Mouse (Mus musculus) embryo, embryonic 11 days (tissue): ENCODE results near the gene Otoa.

Experiments
- DNase-seq: peaks from one replicate; pipeline ENCODE4 v3.0.0-alpha.2; 2015

Otoa gene

DNA sequence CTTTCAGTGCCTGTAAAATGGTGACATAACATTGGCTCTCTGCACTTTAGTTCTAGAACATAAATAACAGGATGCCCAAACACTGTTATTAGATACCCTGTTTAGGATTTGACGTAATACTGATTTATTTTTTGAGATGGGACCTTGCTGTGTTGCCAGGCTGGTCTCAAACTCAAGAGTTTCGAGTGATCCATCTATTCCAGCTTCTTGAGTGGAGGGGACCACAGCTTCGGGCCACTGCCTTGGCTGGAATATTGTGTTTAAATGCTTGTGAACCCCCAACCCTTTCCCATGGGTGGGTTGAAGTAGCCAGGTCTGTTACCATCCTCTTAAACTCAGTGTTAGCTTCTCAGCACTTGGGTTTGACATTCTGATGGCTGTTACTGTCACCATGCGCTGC is at the start of gene Otoa:
TSS of gene Otoa (plus strand) at position 301 of the 400 bp plus-strand sequence.
- no peak for DNase-seq

GRCm38 (mm10) chr7:121033856-121034652 is 47.4 kb upstream of the Otoa start, which contains the start of gene Mettl9:
Gene Mettl9, plus strand, starts transcription at chr7:121034445.
- peak; percentile 98 for DNase-seq

DNA sequence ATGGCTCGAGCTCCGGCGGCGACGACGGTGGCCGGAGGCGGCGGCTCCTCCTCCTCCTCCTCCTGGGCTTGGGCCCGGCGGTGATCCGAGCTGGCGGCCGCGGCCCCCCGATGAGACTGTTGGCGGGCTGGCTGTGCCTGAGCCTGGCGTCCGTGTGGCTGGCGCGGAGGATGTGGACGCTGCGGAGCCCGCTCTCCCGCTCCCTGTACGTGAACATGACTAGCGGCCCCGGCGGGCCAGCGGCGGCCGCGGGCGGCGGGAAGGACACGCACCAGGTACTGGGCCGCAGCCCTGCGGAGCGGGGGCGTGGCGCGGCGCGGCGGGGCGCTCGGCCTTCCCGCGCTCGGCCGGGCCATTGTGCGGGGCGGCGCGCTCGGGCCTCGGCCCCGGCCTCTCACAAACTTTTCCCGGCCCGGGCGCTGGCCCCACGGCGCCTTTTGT is 46.7 kb upstream of the Otoa start:
- peak; percentile 79 for DNase-seq

GRCm38 (mm10) chr7:121035161-121035721 is 46.2 kb upstream of the Otoa start:
- DNase-seq: peak; percentile 68

- no peak for DNase-seq
Measured at GRCm38 (mm10) chr7:121040595-121040994, 40.9 kb upstream of the Otoa start.

DNA sequence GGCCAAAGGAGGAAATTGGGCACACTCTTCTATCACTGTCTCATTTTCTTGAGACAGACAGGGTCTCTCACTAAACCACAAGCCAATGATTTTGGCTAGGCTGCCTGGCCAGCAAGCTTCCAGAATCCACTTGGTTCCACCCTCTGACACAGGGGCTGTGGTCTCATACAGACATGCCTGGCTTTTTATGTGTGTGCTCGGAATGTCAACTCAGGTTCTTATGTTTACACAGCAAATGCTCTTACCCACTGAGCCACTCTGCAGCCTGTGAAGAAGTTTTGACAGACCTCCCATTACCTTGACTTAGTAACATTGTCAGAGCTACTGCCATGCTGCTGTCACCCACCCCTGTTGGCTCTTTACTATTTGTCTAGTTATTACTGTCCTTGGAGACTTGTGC is 39.5 kb upstream of the Otoa start:
- DNase-seq: no peak

- DNase-seq: no peak
Measured at GRCm38 (mm10) chr7:121043004-121043403, 38.4 kb upstream of the Otoa start.

GRCm38 (mm10) chr7:121043510-121043909 is 37.9 kb upstream of the Otoa start:
- no peak for DNase-seq

DNA sequence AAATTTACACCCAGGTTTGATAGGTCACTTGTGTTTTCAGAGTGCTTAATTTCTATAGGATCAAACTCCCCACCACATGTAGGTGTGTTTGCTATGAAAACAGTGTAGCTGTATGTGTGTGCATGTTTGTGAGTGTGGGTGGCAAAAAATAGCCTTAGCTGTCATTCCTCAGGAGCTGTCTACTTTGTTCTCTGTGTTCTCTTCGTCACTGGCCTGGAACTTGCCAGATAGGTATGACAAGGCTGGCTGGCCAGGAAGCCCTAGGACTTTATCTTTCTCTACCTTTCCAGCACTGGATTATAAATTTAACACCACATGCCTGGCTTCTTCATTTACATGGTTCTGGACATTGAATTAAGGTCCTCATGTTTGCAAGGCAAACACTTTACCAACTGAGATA is 37.2 kb upstream of the Otoa start:
- no peak for DNase-seq

GRCm38 (mm10) chr7:121045671-121046453 is 35.6 kb upstream of the Otoa start:
- DNase-seq: no peak

DNA sequence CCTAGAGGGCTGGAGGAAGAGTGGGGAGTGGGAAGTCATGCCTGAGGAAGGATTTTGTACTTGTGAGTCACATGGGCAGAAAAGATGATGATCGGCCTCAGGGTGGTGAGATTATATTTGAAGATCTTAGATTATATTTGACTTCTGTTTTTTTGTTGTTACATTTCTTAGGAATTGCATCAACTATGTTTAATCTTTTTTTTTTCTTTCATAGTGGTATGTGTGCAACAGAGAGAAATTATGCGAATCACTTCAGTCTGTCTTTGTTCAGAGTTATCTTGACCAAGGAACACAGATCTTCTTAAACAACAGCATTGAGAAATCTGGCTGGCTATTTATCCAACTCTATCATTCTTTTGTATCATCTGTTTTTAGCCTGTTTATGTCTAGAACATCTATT is 33.8 kb upstream of the Otoa start:
- DNase-seq: no peak

DNA sequence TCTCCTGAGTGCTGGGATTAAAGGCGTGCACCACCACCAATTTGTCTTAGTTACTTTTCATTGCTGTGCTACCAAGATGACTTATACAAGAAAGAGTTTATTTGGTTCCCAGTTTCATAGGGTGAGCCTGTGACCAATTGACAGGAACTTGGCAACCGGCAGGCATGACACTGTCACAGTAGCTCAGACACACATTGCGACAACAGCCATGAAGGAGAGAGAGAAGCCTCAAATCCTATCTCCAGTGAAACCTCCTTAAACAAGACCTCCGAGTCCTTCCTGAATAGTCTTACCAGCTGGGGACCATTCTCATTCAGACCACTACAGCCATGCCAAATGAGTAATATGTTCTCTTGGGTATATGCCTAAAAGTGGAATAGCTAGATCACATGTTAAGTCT is 28.4 kb upstream of the Otoa start:
- DNase-seq: no peak

DNA sequence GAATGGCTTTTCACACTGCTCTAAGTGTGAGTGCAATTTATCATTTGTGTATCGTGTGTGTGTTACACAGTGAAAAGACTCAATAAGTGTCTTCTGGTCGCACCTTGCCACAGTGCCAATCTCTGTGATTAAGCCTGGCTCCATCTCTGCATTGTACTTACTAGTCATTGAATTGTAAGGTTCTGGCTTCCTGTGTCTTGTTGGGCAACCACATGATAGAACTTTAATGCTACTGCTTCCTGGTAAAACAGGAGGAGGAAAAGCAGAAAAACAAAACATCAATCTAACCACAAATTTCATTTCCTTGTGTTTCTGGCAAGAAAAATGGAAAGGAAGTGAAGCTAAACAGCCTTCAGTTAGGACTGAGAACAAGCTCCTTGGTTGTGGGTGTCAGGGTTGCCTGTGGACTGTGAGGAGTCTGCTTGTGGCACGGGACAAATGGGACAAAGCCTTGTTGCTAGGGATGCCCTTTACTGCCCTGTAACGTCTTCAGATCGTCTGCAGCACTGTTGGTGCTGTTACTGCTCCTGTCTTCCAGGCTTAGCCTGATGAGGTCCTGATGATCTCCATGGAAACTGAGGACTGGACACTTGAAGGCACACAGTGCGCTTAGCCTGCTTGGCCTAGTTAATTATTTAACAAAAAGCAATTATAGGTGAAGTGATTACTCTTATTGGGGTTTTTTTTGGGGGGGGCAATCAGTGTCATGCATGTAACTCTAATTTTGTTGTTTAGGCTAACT is 21.8 kb upstream of the Otoa start:
- no peak for DNase-seq

DNA sequence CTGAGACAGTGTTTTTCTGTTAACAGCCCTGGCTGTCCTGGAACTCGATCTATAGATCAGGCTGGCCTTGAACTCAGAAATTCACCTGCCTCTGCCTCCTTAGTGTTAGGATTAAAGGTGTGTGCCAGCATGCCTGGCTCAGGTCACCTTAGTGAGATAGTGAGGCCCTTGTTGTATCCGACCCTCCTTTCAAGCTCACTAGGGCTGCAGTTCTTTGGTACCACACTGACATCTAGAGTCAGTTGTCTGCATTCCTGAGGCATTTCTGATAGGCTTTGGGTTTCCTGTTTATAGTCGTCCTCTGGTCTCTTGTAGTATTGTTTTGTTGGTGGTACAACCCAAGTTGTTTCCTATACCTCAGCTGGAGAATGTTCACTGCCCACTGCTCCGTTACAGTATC is 17.1 kb upstream of the Otoa start:
- no peak for DNase-seq

DNA sequence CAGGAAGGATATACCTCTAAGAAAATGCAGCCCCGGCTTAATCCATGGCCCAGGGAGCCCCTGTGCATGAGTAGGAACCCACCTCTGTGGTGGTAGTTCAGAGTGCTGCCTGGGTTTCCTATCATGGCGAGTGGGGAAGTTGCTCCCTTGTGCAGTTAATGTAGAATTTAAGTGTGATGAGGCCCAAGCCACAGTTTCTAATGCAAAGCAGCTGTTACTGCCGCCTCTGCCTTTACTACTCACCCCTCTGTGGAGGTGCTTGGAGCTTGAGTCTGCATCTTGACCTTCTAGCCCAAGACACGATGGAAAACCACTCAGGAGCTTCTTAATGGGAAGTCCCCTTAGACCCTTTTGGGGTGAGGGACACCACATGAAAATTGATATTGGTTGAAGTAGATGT is 10.2 kb upstream of the Otoa start:
- no peak for DNase-seq

- no peak for DNase-seq
Measured at GRCm38 (mm10) chr7:121072506-121072905, 8.9 kb upstream of the Otoa start.

DNA sequence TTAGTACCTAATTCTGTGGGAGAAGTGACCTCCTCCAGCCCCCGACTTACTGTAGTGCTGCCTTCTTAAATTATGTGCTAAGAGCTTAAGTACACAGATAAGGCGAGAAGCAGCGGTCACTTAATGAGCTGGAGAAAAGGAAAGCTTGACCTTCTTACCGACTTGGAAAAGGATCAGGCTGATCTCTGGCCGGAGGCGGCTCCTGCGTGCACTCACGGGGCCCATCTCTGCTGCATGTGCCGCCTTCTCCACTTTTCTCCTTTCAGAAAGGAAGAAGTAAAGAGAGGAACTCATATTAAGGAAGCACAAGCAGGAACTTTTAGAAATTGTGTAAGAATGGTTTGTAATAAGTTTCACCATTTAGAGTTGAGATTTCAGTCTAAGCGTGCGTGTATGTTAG is 7.2 kb upstream of the Otoa start, which contains the start of gene Igsf6:
TSS of gene Igsf6 (minus strand) at position 292 of the 400 bp plus-strand sequence.
- DNase-seq: no peak

- DNase-seq: no peak
Measured at GRCm38 (mm10) chr7:121074801-121075400, 6.5 kb upstream of the Otoa start.

- DNase-seq: no peak
Measured at GRCm38 (mm10) chr7:121075416-121075815, 6.0 kb upstream of the Otoa start.

GRCm38 (mm10) chr7:121077311-121077710 is 4.1 kb upstream of the Otoa start:
- no peak for DNase-seq

DNA sequence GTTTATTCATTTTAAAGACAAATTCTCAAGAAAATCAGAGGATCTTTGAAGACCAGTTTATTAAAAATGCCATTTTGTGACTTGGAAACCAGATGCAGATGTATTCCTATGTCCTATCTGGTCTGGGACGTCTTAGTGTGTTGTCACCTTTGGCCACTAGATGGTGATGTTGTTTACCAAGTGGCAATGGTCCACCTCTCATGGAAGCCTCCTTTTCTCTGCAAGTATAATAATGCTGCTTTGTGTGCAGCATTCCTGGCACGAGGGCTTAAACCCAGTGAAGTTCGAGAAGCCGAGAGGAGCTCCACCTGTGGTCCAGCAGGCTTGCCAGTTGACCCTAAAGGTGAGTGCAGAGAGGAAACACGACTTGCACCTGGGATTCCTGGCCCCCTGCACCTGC is 3.6 kb upstream of the Otoa start:
- peak; percentile 79 for DNase-seq

- no peak for DNase-seq
Measured at GRCm38 (mm10) chr7:121081816-121082215, 366 bp downstream of the Otoa start.
